Mouse (Mus musculus) lung, postnatal 4 days (tissue): ENCODE measurements around the gene Siglece.
"Not testable (repeated sequence)": the region's sequence is repeated elsewhere in the genome, so short reads cannot be mapped to it uniquely, and the experiment has no call there.

Experiments used
- DNase-seq, 2 experiments: peaks; one replicate each; pipeline ENCODE4 v3.0.0; 2021

Siglece gene

DNA sequence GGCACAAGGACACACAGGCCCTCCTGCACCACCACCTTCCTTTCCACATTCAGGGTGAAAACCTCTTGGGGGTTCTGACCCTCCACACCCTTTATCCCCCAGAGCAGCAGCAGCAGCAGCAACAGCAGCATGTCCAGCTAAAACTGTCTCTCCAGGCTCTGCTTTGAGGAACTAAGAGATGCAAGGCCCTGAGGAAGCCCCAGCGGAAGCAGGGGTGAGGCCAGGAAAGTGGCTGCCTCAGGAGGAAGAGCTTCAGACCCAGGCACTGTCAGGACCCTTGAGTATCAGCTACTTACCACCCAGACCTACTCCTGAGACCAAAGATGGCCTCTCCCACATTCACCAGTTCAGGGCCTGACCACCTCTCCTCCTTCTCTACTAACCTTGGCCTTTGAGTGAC is at the start of gene Siglece:
TSS of gene Siglece (minus strand) at position 160 of the 400 bp plus-strand sequence.
- DNase-seq, result no peak

DNA sequence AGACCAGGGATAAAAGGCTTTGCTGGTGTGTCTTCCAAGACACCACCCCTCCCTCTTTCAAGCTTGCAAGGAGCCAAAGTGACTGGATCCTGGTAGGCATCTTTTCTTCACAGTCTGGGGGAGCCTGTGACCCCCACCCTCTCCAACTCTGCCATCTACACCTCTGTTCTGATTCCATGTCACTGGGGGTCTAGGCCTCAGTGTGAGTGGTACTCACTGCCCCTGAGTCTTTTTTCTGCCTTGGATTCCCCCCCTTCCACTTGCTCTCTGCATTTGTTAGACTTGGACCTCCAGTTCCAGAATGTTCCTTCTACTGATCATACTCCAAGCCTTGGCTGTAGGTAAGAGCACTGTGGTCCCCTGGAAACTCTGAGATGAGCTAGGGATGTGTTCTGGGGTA is 30.2 kb upstream of the Siglece start, which contains the start of gene Klk14:
TSS of gene Klk14 (plus strand) at position 301 of the 400 bp plus-strand sequence.
- DNase-seq, result no peak

DNA sequence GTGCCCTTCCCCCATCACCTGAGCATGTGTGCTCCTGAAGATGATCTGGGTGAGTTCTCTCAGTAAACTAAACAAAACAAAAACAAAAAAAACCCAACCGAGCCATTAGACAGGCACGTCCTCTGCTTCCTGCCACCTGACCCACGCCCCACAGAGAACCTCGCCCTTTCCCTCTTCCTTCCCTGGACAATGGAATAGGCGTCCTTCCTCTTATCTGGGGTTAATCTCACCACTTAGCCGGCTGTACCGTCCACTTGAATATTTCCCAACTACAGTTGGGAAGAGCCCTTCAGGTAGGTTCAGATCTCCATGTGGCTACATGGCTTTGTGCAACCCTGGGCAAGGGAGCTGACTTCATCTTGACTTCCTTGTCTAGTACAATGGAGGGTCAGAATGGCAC is 25.1 kb upstream of the Siglece start:
- DNase-seq, result peak; percentile 30 to 50

DNA sequence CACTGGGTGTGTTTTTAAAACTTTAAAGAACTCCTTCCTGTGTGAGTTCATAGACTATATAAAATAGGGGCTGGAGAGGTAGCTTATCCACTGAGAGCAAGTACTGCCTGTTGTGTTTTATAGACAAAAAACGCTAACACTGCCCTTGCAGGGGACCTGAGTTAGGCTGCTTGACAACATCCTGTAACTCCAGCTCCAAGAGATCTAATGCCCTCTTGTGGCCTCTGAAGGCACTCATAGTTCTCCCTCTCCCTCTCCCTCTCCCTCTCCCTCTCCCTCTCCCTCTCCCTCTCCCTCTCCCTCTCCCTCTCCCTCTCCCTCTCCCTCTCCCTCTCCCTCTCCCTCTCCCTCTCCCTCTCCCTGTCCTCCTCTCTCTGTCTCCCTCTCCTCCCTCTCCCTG is 22.6 kb upstream of the Siglece start:
- DNase-seq, result not testable (repeated sequence)

DNA sequence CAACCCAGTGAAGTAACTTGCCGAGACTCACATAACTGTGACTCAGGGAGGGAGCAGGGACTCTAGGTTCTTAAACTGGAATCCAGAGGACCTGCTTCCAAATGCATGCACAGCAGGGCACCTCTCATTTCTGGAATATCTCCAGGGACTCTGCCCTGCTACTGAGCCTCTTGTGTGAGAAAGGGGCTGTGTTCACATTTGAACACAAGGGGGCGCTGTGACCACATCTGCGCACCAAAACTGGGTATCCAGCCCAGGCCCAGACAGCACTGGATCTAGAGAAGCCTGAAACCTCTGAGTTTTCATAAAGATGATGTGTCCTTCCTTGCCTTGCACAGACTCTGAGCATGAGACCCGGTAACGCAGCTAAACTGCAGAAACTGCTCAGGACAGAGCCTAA is 21.0 kb upstream of the Siglece start:
- DNase-seq, result peak; percentile 63 to 79

DNA sequence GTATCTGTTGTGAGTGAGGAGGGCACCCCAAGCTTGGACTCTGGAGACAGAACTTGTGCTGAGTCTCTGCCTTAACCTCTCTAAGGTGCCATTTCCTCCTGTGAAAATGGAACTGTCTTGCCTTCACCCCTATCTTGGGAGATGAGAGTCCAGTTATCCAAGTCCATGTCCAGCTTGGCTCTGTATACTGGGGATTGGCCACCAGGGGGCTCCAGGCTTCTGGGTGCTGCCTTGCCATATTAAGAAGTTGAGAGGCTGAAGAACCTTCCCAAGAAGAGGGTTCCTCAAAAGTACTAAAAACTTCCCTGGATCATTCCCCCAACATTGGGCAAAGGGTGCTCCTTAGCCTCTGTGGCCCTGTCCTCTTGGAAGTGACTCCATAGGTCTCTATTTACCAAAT is 18.6 kb upstream of the Siglece start:
- DNase-seq, result peak; percentile 42 to 63

DNA sequence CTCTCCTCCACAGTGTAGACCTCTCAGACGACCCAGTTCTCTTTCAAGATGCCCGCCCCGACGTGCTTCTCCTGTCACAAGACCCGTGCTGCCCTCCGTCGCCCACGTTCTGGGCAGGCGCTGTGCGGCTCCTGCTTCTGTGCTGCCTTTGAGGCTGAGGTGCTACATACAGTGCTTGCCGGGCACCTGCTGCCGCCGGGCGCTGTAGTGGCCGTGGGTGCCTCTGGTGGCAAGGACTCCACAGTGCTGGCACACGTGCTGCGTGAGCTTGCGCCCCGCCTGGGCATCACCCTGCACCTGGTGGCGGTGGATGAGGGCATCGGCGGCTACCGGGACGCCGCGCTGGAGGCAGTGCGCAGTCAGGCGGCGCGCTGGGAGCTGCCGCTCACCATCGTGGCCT is 15.1 kb upstream of the Siglece start:
- DNase-seq, result no peak

DNA sequence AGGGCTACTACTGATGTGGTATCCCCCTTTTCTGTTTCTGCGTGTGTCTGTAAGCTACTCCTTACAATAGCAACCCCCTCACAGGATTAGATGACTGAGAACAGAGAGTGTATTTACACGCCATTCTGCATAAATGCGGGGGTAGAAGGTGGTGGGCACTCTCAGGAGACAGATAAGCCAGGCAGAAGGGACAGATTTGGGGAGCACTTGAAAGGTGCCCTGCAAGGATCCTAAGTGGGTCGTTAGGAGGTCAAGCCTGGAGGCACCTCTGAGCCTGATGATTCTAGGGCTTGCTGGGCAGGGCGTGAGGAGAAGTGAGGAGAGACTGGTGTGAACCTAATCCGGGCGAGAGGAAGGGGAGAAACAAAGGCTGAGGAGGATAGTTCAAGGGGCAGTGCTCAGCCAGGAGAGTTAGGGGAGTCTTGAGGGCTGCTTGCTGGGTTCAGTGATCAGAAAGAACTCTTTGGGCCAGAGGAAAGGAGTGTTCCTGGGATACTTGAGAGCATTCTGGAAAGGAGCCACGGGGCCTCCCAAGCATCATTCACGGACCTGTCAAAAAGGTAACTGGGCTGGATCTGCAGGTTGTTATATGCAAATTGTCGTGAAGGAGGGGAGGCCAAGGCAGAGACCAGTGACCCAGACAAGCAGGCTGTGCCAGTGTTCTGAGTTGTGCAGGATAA is 12.8 kb upstream of the Siglece start:
- DNase-seq, result peak in 1 of 2 experiments; percentile 50

DNA sequence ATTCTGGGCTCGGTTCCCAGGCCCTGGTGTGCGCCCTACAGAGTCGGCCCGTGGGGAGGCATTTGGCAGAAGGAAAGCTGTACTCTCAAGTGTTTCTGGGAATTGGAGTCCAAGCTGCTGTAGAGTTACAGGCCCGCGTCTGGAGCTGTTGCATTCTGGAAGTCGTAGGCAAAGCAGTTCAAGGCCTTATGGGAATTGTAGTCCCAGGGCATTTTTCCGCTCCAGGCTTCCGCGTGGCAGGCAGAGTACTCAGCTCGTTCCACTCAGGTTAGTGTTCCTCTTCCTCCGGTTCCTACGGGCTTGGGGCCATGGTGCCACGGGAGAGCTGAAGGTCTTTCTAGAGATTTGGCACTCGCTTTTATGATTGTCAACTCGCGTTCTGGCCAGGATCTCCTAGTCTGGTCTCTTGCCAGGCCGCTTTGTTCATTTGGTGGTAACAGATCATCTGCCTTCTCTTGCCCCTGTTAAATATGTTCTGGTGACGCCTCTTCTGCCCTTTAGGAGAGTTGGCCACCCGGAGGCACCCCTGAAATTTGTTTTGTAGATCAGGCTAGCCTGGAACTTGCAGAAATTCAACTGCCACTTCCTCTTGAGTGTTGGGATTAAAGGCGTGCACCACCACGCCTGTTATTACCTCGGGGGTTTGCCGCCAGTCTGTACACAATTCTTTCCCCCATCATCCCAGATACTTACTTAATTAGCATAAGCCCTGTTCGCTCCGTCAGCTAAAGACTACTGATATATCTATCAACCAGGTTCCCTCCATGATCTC is 12.0 kb upstream of the Siglece start, which contains the start of gene Ctu1:
TSS of gene Ctu1 (plus strand) at position 208 of the 772 bp plus-strand sequence.
- DNase-seq, result peak; percentile 90 to 94

DNA sequence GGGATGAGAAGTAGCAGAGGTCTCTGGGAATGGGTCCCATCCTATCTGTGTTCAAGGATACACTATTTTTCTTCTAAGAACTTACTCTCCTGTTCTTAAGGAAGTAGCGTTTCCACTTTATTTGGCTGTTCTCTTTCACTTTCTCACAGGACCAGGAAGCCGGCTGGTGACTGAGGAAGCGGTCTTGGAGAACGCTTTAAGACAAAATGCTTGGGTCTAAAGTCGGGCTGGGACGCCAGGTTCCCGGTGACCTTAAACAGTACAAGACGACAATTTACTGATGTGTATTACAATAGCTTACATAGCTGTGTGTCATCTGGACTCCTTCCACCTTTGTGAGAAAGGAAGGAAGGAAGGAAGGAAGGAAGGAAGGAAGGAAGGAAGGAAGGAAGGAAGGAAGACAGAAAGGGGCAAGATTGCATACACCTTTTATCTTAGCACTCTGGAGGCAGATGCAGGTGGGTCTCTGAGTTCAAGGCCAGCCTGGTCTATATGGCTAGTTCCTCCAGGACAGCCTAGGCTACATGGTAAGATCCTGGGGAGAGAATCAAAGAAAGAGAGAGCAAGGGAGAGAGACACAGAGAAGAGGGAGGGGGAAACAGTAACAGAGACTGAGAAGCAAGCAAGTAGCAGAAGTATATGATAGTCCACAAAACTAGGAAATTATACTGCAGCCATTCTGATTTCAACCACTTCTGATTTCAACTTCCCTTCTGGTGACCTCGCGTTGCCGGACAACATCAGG is 11.3 kb upstream of the Siglece start:
- DNase-seq, result no peak

DNA sequence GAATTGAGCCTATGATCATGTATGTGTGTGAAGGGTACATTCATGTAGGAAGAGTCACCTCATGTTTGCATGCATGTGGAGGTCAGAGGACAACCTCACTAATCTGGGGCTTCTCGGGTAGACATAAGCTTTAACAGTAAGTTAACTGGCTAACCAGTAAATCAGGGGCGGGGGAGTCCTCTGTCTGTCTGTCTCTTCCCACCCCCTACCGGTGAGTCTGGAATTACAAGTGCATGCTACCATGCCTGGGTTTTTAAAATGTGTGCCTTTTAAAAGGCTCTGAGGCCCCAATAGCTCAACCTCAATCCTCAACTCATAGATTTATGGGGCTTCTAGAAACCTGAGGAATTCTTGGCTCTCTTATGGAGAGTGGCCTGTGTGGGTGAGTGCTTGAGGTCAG is 8.6 kb upstream of the Siglece start:
- peak in 1 of 2 experiments; percentile 30 for DNase-seq

DNA sequence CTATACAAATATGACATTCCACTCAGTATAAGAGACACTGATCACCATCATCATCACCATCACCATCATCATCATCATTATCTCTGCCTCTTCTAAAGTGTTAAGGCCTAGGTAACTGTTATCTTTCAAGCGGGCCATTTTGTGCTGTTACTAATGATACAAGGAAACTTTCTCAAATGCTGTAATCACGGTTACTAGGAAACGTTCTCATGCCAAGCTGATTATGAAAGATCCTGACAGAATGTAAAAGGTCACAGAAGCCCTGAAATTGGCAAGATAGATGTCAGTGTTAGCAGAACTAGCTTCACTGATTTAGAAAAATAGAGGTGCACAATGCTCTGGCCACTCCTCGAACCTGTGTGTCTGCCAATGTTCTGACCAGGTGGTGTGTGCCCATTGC is 7.3 kb upstream of the Siglece start:
- not testable (repeated sequence) for DNase-seq

DNA sequence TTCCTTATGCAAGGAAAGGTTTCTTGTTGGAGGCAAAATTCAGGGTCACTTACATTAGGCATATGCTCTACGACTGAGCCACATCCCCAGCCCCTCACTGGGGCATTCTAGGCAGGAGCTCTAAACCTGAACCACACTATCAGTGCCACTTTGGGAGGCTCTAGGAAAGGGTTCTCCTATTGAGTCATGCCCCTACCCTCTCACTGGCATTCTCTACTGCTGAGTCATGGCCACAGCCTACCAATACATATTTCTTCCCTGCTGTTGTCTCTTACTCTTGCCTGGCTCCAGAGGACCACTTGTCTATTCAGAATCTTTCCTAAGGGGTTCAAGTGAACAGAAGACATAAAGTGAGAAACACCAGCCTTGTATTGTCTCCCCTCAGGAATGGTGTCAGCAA is 2.8 kb upstream of the Siglece start:
- DNase-seq, result no peak

DNA sequence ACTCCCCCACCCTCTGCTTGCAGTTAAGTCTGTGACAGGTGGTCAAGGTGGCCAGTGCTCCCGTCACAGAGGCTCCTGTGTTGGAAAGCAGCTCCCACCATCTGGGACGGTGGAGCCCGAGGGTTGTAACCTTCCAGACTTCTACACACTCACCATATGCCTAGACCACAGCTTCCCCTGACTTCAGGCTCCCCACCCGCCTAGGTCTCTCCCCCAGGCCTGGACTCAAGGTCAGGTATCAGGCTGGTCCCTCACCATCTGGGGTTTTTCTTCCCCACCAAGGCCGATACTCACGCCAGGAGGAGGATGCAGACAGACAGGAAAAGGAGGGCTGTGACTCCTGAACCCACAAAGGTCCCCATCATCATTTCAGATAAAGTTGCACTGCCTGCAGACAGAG is 3.7 kb downstream of the Siglece start:
- no peak for DNase-seq

DNA sequence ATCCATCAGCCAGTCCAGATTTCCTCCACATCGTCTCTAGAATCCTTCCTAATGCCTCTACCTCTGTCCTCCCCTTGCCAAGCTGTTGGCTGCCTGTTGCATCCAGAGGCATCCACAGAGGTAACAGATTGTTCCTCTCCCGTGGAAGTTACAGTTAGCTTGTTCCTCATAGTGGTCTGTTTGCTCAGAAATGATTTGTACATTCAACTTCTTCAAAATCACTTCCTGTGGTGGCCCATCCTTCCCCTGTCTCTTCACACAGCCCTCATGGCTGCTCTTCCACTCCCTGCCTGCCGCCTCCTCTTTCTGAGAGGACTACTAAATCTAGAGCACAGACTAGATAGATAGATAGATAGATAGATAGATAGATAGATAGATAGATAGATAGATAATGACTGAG is 5.4 kb downstream of the Siglece start:
- DNase-seq, result no peak

DNA sequence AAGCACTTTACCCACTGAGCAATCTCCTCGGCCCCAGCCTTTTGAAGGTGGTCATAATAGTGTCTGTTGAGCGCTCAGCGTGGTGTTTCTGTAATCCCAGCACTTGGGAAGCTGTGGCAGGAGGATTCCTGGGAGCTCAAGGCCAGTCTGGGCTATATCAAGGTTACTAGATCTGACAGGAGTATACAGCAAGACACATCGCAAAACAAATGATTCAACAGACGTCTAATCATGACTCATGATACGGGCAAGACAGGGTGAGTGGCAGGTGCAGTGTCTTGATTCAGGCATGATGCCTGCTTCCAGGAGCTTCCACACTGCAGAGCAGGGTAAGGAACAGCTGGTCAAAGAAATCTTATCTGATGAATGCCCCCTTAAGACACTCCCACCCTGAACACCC is 7.3 kb downstream of the Siglece start:
- DNase-seq, result no peak

DNA sequence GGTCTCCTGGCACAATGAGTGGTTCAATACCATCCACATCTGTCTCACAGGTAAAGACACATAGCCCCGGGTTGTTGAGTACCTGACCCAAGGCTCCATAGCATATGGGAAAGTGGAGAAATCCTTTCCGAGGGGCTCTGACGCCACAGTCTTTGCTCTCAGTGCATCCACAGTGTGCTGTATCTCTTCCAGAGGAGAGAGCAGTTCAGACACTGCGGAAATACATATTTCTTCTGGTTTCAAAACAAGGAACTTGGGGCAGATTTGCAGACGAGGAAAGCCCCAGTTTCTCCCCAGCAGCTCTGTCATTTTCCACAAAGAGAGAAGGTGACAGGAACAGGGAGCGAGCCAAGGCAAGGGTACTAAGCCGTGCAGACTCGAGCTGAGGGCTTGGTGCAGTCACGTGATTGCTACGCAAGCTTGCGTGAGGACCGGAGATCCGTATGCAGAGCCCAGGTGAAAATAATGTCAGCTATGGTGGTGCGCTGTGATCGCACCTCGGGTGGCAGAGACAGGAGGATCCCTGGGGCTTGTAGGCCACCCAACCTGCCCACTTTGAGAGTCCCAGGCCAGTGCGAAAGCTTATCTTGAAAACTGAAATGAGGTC is 16.8 kb downstream of the Siglece start:
- DNase-seq, result no peak

DNA sequence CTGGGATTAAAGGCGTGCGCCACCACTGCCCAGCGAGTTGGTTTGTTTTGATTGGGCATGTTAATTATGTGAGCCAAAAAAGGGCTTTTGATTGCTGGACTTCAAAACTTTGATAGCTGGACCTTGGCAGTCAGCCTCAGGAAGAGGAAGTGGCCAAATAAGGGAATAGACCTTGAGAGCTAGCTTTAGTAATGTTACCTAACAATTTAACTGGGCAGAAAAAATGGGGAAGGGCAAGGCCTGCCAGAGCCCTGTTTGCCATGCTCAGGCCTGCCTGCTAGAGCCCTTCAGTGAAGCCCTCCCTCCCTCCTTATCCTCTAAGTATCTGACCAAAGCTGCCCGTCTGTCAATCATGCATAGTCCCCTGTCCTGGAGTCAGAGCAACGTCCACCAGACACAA is 17.4 kb downstream of the Siglece start:
- DNase-seq, result peak; percentile 31 to 34

DNA sequence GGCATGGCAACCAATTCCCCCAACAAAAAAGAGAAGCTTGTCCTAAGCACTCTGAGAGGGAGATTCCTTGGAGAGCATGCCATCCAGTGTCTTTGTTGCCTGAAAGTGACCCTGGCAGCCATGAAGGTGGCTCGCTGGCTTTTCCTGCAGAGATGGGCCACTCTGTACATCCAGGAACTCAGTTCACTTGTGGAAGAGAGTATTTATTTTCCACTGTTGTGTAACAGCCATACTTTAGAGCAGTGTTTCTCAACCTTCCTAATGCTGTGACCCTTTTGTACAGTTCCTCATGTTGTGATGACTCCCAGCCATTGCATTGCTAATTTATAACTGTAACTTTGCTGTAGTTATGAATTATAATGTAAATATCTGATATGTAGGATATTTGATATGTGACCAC is 22.8 kb downstream of the Siglece start:
- DNase-seq, result no peak

DNA sequence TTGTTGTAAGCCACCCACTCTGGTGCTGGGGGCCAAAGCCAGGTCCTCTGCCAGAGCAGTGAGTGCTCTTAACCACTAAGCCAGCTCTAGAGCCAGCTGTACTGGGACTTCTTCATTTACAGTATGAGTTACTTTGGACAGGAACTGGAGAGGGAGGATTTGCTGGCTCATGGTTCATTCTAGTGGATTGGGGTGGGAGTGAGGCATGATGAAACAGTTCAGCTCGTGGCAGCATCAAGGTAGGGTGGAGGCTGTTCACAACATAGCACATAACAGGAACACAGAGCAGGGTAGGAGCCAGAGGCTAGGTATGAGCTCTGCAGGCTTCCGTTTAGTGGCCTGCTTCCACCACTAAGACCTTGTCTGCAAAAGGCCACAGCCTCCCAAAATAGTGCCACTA is 23.8 kb downstream of the Siglece start:
- no peak for DNase-seq

DNA sequence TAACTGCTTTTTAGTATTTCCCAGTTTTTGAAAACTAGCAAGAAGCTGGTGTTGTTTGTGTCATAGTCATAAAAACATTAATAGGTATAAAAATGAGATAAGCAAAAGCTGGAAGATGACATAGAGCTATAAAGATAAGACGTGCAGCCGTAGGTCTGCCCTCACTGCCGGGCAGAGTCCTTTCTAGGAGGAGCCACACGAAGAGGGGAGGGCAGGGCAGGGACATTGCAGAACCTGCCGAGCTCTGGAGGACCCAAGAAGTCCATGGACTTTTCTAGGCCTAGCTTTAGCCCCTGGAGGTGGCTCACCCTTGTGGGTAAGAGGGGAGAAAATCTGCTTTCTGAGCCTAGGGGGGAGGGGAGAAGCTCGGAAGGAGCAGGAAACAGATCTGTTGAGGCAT is 25.5 kb downstream of the Siglece start, which contains the start of gene Ceacam18:
TSS of gene Ceacam18 (plus strand) at position 208 of the 400 bp plus-strand sequence.
- DNase-seq, result no peak

DNA sequence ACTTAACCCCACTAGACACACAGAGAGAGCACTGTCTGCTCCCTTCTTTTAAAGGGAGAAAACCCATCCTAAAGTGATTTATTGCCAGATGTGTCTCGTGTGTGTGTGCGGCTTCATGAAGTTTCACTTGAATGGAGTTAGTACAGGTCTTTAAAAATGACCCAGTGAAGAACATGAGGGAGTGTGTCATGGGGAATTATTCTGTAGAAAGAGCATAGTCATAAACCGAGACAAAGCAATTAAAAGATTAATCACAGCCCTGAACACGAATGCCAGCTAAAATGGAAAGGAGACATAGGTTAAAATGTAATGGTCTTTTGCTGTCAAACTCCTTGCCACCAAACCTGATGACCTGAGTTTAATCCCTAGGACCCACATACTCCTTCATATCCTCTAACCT is 26.0 kb downstream of the Siglece start:
- no peak for DNase-seq

DNA sequence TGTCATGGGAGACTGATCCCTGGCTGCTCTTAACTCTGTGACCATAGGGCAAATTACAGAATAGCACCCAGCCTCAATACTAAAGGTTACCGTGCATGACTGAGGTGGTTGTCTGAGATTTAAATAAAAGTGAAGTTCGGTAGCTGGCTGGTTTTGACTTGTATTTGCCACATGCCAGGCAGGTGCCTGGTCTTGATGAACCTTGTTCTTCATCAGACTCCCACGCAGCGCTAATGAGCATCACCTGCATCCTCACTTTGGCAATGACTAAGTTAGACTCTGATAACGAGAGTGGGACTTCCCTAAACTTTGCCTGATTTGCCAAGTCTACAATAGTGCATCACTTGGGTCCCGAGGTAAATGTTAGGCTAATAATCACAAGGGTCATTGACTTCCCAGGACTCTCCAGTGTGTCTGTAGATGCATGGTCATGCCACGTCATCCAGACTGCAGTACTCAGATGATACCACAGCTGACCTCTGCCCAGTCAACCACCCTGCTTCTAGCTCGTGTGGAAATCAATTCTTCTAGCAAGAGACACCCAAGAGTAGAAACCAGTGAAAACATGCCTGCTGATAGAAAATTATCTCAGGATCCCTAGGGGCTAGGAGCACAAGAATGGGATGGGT is 34.1 kb downstream of the Siglece start:
- no peak for DNase-seq
